Mouse (Mus musculus): ENCODE data around the gene Gm21693. TPM values are rescaled to one million over a fixed set of nuclear protein-coding genes. Genes with fewer than 3 reads are reported as not detected.
"Not testable (repeated sequence)": the region's sequence is repeated elsewhere in the genome, so short reads cannot be mapped to it uniquely, and the experiment has no call there.

Gm21693 gene
- not detected in 2 replicates for polyA plus RNA-seq (2012)

- H3K4me1 ChIP-seq (ENCODE audit: control insufficient read depth); H3K9me3 ChIP-seq (ENCODE audit: control insufficient read depth, low read length); H3K4me3 ChIP-seq (replicated peaks); H3K36me3 ChIP-seq (ENCODE audit: control insufficient read depth); H3K27me3 ChIP-seq (ENCODE audit: control insufficient read depth): not testable (repeated sequence)
Observed at GRCm38 (mm10) chrY:3345229-3345628, at the start of gene Gm21693. Gene Gm21693 (minus strand): TSS chrY:3345329.

- not testable (repeated sequence) for H3K36me3 ChIP-seq (ENCODE audit: control insufficient read depth); H3K9me3 ChIP-seq (ENCODE audit: control insufficient read depth, low read length); H3K4me3 ChIP-seq (replicated peaks); H3K4me1 ChIP-seq (ENCODE audit: control insufficient read depth); H3K27me3 ChIP-seq (ENCODE audit: control insufficient read depth)
Observed at GRCm38 (mm10) chrY:3340661-3341060, 4.5 kb downstream of the Gm21693 start.

- H3K4me3 ChIP-seq (replicated peaks); H3K4me1 ChIP-seq (ENCODE audit: control insufficient read depth); H3K9me3 ChIP-seq (ENCODE audit: control insufficient read depth, low read length); H3K27me3 ChIP-seq (ENCODE audit: control insufficient read depth); H3K36me3 ChIP-seq (ENCODE audit: control insufficient read depth): not testable (repeated sequence)
Observed at GRCm38 (mm10) chrY:3306349-3306748, 38.8 kb downstream of the Gm21693 start, which contains the start of gene Gm21677. Gene Gm21677 (minus strand): TSS chrY:3306449.

Other genes with a start within 250 kb of the Gm21693 start
- not detected in 2 replicates for gene Gm21677, start 38.9 kb downstream of the Gm21693 start, polyA plus RNA-seq (2012)
- not detected in 2 replicates for gene Gm21704, start 64.8 kb upstream of the Gm21693 start, polyA plus RNA-seq (2012)
- not detected in 2 replicates for gene Gm21708, start 64.8 kb upstream of the Gm21693 start, polyA plus RNA-seq (2012)

Measured in erythroblast, embryonic 14.5 days (primary cell).